Mouse (Mus musculus) E14TG2a.4 (cell line): ENCODE measurements around the gene 4931414P19Rik.

ENCODE experiments used
- CTCF ChIP-seq: conservative IDR thresholded peaks from 2 replicates; pipeline ENCODE4 v1.5.1; 2014; ENCODE audit warnings: low read length
- NANOG ChIP-seq: IDR thresholded peaks from 2 replicates; pipeline ENCODE4 v1.6.1; 2014; ENCODE audit warnings: borderline replicate concordance, low read length, mixed read lengths
- POU5F1 ChIP-seq: IDR thresholded peaks from 2 replicates; pipeline ENCODE4 v1.6.1; 2014; ENCODE audit warnings: low read length, borderline replicate concordance

DNA sequence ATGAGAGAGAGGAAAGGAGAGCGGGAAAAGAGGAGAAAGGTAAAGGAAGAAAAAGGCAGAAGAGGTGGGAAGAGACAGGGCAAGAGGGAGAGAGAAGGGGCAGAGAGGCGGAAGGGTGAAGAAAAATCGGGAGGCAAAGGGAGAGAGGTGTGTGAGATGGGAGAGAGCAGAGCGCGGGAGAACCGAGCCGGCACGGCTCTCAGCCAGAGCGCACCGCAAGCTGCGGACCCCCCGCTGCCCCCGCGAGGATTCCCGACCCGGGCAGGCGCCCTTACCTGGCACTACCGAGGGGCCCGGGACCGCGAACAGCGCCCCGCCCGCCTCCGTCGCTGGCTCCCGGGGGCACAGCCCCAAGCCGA is 35.1 kb upstream of the 4931414P19Rik start, which contains the start of gene Gm17606:
- no peak for TF ChIP-seq CTCF
- no peak for TF ChIP-seq NANOG
- no peak for TF ChIP-seq POU5F1
